Mouse (Mus musculus) v-Abl transformed pro-B cells (cell line): Measurements from ENCODE around the gene Gtsf1.

ENCODE experiments used
- in situ Hi-C, 2 experiments: fragments of 400-800 bp; cut with MboI; formaldehyde crosslinking; loops; one replicate each; pipeline ENCODE4 v1.15.1; 2025; ENCODE audit not compliant: unreplicated experiment in 2 of 2

Gene Gtsf1

GRCm38 (mm10) chr15:103378665-103379356, 51.5 kb downstream of the Gtsf1 start:
- in situ Hi-C loops = no loop called here

- in situ Hi-C loops = no loop called here
Measured at GRCm38 (mm10) chr15:103377752-103378664, 52.3 kb downstream of the Gtsf1 start.

- in situ Hi-C loops = no loop called here
Measured at GRCm38 (mm10) chr15:103376837-103377269, 53.4 kb downstream of the Gtsf1 start.

GRCm38 (mm10) chr15:103375112-103375800, 55.0 kb downstream of the Gtsf1 start:
- in situ Hi-C loops = no loop called here

- in situ Hi-C loops = no loop called here
Measured at GRCm38 (mm10) chr15:103372461-103372860, 57.8 kb downstream of the Gtsf1 start.

- in situ Hi-C loops = no loop called here
Measured at GRCm38 (mm10) chr15:103371741-103372140, 58.5 kb downstream of the Gtsf1 start.

GRCm38 (mm10) chr15:103371208-103371607, 59.1 kb downstream of the Gtsf1 start:
- in situ Hi-C loops = no loop called here

GRCm38 (mm10) chr15:103370462-103370861, 59.8 kb downstream of the Gtsf1 start:
- in situ Hi-C loops = no loop called here

GRCm38 (mm10) chr15:103369123-103369522, 61.1 kb downstream of the Gtsf1 start:
- in situ Hi-C loops = no loop called here

GRCm38 (mm10) chr15:103368179-103368940, 61.9 kb downstream of the Gtsf1 start:
- in situ Hi-C loops = no loop called here

GRCm38 (mm10) chr15:103366376-103367149, 63.7 kb downstream of the Gtsf1 start, which contains the start of gene Itga5:
TSS of gene Itga5 (minus strand) at chr15:103366763.
- in situ Hi-C loops = no loop called here

GRCm38 (mm10) chr15:103365471-103366375, 64.5 kb downstream of the Gtsf1 start:
- in situ Hi-C loops = no loop called here

- in situ Hi-C loops = no loop called here
Measured at GRCm38 (mm10) chr15:103364761-103365160, 65.5 kb downstream of the Gtsf1 start.

- in situ Hi-C loops = no loop called here
Measured at GRCm38 (mm10) chr15:103363809-103364208, 66.5 kb downstream of the Gtsf1 start.

GRCm38 (mm10) chr15:103362950-103363349, 67.3 kb downstream of the Gtsf1 start:
- in situ Hi-C loops = no loop called here

GRCm38 (mm10) chr15:103362333-103362732, 67.9 kb downstream of the Gtsf1 start:
- in situ Hi-C loops = no loop called here

GRCm38 (mm10) chr15:103361269-103361668, 69.0 kb downstream of the Gtsf1 start:
- in situ Hi-C loops = no loop called here

GRCm38 (mm10) chr15:103359869-103360602, 70.2 kb downstream of the Gtsf1 start:
- in situ Hi-C loops = loop anchor here in 1 of 2 experiments (10.0 kb wide), 1 partner anchor 95 kb away; the partner anchor contains the start of gene Nckap1l
